Mouse (Mus musculus) thymus, postnatal 4 days (tissue): ENCODE results near the gene Smim24.

ENCODE experiments used
- DNase-seq: peaks from one replicate; pipeline ENCODE4 v3.0.0; 2021

The Smim24 gene

GRCm38 (mm10) chr10:81392270-81392669 lies 581 bp upstream of the Smim24 start:
- no peak for DNase-seq

GRCm38 (mm10) chr10:81393456-81394063 lies 709 bp downstream of the Smim24 start:
- peak; percentile 73 for DNase-seq

GRCm38 (mm10) chr10:81395127-81395526 lies 2.3 kb downstream of the Smim24 start:
- peak; percentile 89 for DNase-seq

- no peak for DNase-seq
Observed at GRCm38 (mm10) chr10:81395865-81396264, 3.0 kb downstream of the Smim24 start.

- DNase-seq: peak; percentile 54
Observed at GRCm38 (mm10) chr10:81396749-81397148, 3.9 kb downstream of the Smim24 start.

- DNase-seq: no peak
Observed at GRCm38 (mm10) chr10:81399296-81399695, 6.4 kb downstream of the Smim24 start.

- DNase-seq: no peak
Observed at GRCm38 (mm10) chr10:81399798-81400308, 7.0 kb downstream of the Smim24 start.

GRCm38 (mm10) chr10:81400371-81401204 lies 7.7 kb downstream of the Smim24 start:
- DNase-seq: no peak

- DNase-seq: no peak
Observed at GRCm38 (mm10) chr10:81401205-81401520, 8.3 kb downstream of the Smim24 start.

GRCm38 (mm10) chr10:81401521-81402226 lies 8.8 kb downstream of the Smim24 start:
- peak; percentile 71 for DNase-seq

GRCm38 (mm10) chr10:81402227-81402765 lies 9.4 kb downstream of the Smim24 start:
- DNase-seq: no peak

GRCm38 (mm10) chr10:81403511-81403910 lies 10.7 kb downstream of the Smim24 start:
- DNase-seq: no peak

- DNase-seq: peak; percentile 63
Observed at GRCm38 (mm10) chr10:81404082-81404481, 11.2 kb downstream of the Smim24 start.

GRCm38 (mm10) chr10:81404720-81405119 lies 11.9 kb downstream of the Smim24 start:
- DNase-seq: no peak

GRCm38 (mm10) chr10:81405588-81406201 lies 12.8 kb downstream of the Smim24 start:
- peak; percentile 89 for DNase-seq

- DNase-seq: no peak
Observed at GRCm38 (mm10) chr10:81406504-81407440, 13.9 kb downstream of the Smim24 start.

GRCm38 (mm10) chr10:81407539-81408423 lies 14.9 kb downstream of the Smim24 start:
- no peak for DNase-seq

- no peak for DNase-seq
Observed at GRCm38 (mm10) chr10:81408424-81408729, 15.5 kb downstream of the Smim24 start.

GRCm38 (mm10) chr10:81408871-81409291 lies 16.0 kb downstream of the Smim24 start:
- peak; percentile 87 for DNase-seq

- no peak for DNase-seq
Observed at GRCm38 (mm10) chr10:81409330-81409729, 16.5 kb downstream of the Smim24 start.

- DNase-seq: no peak
Observed at GRCm38 (mm10) chr10:81410350-81410749, 17.5 kb downstream of the Smim24 start.
